In the genomic region with DNA sequence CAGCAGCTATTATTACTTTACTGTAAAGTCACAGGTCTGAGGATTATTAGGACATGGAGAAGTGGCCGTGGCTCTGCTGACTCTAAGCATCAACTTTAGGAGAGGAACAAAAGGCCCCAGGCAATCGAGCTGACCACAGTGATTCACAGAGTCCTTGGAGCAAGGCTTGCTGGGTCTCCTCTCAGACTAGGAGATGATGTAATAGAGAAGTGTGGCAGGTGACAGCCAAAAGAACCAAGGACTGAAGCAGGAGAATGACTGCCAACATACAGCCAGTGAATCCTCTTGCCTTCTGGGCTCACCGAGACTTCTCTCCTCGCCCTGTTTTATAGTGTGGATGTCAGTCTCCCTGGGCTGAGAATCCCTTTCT, we compare ENCODE assay signal across 14 mouse cellular contexts.
"Had no signal": no experiment of that assay in that cellular context is flagged by ENCODE, and none has a peak within 500 bp of the region (broad histone marks: within the 10 kb centered on the region; RNA-seq: fewer than 3 reads in every experiment).

No protein-coding gene starts in this region.

- H3K4me1 ChIP-seq: liver, embryonic 12.5 days; midbrain, embryonic 15.5 days; neural tube, embryonic 13.5 days had no signal

- H3K27ac ChIP-seq: left cerebral cortex, adult 2 months; limb, embryonic 15.5 days; liver, embryonic 12.5 days; midbrain, embryonic 10.5 days; midbrain, embryonic 15.5 days; neural tube, embryonic 13.5 days had no signal

- ATAC-seq: liver, embryonic 12.5 days; midbrain, embryonic 15.5 days had no signal

- H3K36me3 ChIP-seq: limb, embryonic 15.5 days; liver, embryonic 12.5 days; midbrain, embryonic 10.5 days; midbrain, embryonic 15.5 days; neural tube, embryonic 13.5 days had no signal

- H3K27me3 ChIP-seq: limb, embryonic 15.5 days; liver, embryonic 12.5 days; midbrain, embryonic 15.5 days; neural tube, embryonic 13.5 days had no signal

- H3K4me3 ChIP-seq: left cerebral cortex, adult 2 months; limb, embryonic 15.5 days; liver, embryonic 12.5 days; midbrain, embryonic 10.5 days; midbrain, embryonic 15.5 days; neural tube, embryonic 13.5 days had no signal

- H3K9ac ChIP-seq: limb, embryonic 15.5 days; liver, embryonic 12.5 days; lung, embryonic 14.5 days; midbrain, embryonic 15.5 days; neural tube, embryonic 13.5 days had no signal

- H3K4me2 ChIP-seq: limb, embryonic 15.5 days; liver, embryonic 12.5 days; lung, embryonic 14.5 days; midbrain, embryonic 15.5 days; neural tube, embryonic 13.5 days had no signal

- DNase-seq: lung, embryonic 14.5 days; lung, postnatal 10 days; lung, postnatal 4 days; retina, postnatal 1 day; right cerebral cortex, postnatal 4 days; spleen, adult 18-20 months; thymus, adult 18-20 months; thymus, postnatal 36 days had no signal

- H3K9me3 ChIP-seq: limb, embryonic 15.5 days; liver, embryonic 12.5 days; midbrain, embryonic 10.5 days; midbrain, embryonic 15.5 days; neural tube, embryonic 13.5 days had no signal
